Mouse (Mus musculus) cerebellum, postnatal 36 days (tissue): ENCODE data around the gene Gm20824.
"Not testable (repeated sequence)": the region's sequence is repeated elsewhere in the genome, so short reads cannot be mapped to it uniquely, and the experiment has no call there.

Experiments used
- DNase-seq, 2 experiments: peaks; one replicate each; pipeline ENCODE4 v3.0.0; 2021 to 2022; ENCODE audit warnings: mixed read lengths in 2 of 2

The Gm20824 gene

DNA sequence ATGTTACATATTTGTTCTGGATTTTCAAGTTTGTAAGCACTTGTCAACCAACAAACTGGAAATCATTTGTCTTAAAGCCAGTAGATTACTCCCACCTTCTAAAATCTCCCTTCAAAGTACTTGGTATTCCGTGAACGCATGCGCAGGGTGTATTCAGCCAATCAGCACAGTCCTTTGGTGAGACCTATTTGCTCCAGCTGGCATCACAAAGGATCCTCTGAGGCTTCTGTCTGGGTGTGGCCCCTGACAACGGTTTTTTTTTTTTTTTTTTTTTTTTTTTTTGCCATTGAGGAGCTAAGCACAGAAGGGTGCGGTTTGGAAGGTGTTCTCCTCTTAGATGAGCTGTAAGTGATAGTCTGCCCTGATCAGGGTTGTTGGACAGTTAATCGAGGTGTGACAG, at the start of gene Gm20824:
Gm20824 (plus strand) TSS at position 301 of the 400 bp plus-strand sequence.
- DNase-seq = not testable (repeated sequence)
